Mouse (Mus musculus) heart, embryonic 13.5 days (tissue): ENCODE results near the gene Fmo1. TPM values are rescaled to one million over a fixed set of nuclear protein-coding genes. Genes with fewer than 3 reads are reported as not detected.
A peak's percentile ranks its signal among the peaks of the same experiment; 100 is the strongest.

Source experiments
- ATAC-seq: fragments of 200-750 bp; cut with Nextera tagmentation; 2 replicates; pipeline ENCODE4 v1.8.0; 2017; ENCODE audit warnings: moderate TSS enrichment; ENCODE audit not compliant: insufficient number of reproducible peaks, low FRiP score, low TSS enrichment; ENCODE audit errors: extremely low read depth
- H3K27ac ChIP-seq: fragments of 300-500 bp; sonication (generic); replicated peaks from 2 replicates; pipeline ENCODE4 v1.5.1; 2015; ENCODE audit warnings: moderate library complexity, mild to moderate bottlenecking, inconsistent platforms
- H3K27me3 ChIP-seq: fragments of 300-500 bp; sonication (generic); replicated peaks from 2 replicates; pipeline ENCODE4 v1.6.1; 2015; ENCODE audit warnings: mild to moderate bottlenecking, inconsistent platforms
- H3K36me3 ChIP-seq: fragments of 300-500 bp; sonication (generic); 2 replicates; pipeline ENCODE4 v1.6.1; 2015; ENCODE audit warnings: mild to moderate bottlenecking, inconsistent platforms
- H3K4me1 ChIP-seq: fragments of 300-500 bp; sonication (generic); 2 replicates; pipeline ENCODE4 v1.6.1; 2015; ENCODE audit warnings: inconsistent platforms
- H3K4me2 ChIP-seq: fragments of 300-500 bp; sonication (generic); 2 replicates; pipeline ENCODE4 v1.6.1; 2015; ENCODE audit warnings: inconsistent platforms, mild to moderate bottlenecking, moderate library complexity
- H3K4me3 ChIP-seq: fragments of 300-500 bp; sonication (generic); 2 replicates; pipeline ENCODE4 v1.5.1; 2015; ENCODE audit warnings: moderate library complexity, mild to moderate bottlenecking, inconsistent platforms
- H3K9ac ChIP-seq: fragments of 300-500 bp; sonication (generic); 2 replicates; pipeline ENCODE4 v1.6.1; 2015; ENCODE audit warnings: inconsistent platforms, mild to moderate bottlenecking, moderate library complexity
- H3K9me3 ChIP-seq: fragments of 300-500 bp; sonication (generic); 2 replicates; pipeline ENCODE4 v1.6.1; 2016; ENCODE audit warnings: inconsistent platforms
- WGBS: fragments of 180-500 bp; shearing (Covaris S2); methylation state at CpG from one replicate; pipeline ENCODE4 v1.1.7; 2015; ENCODE audit warnings: mixed read lengths; 5-methylcytosine and 5-hydroxymethylcytosine counted together
- polyA plus RNA-seq: library from polyadenylated mRNA; unstranded; fragments of >200 nt; fragmentation: Nextera tagmentation; extraction: Ambion mirVana; gene quantifications from 2 replicates; pipeline ENCODE4 v1.2.1, GENCODE M21; 2015

Gene Fmo1
- polyA plus RNA-seq, 1 experiment from 2014 or later: 3.7 TPM

DNA sequence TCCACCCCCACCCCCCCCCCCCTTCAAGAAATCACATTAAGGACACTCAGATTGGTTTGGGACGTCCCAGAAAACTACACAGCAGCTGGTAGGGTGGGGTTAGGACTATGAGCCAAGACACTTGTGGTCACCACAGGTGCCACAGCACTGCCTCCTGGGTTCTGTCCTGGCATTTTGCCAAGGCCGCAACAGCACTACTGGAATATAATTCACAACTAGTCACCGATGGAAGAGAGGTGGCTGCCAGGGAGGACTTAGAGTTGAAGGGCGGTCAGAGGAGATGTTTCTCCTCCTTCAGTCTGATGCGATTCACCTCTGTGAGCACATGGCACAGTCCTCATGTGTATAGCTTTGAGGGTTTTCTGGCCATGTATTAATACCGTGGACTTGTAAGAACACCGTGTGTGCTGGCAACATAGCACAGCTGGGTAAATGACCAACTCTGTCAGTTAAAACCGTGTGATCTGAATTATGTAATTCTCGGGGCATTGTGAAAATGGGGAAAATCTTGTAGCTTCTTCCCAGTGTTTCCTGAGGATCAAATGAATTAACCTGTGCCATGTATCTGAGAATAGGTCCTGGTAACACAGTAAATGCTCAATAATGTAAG, 6.3 kb downstream of the Fmo1 start:
- Histone ChIP-seq H3K4me2 (no peak overlapping the region), H3K9ac (no peak overlapping the region), H3K27ac (no peak overlapping the region), H3K4me1 (0 out of 2 replicates have a peak, but pooled peaks cover 2% of the 10 kb centered on the region), H3K27me3 (no peaks in the 10 kb centered on the region), H3K9me3 (no peaks in the 10 kb centered on the region), H3K36me3 (no peaks in the 10 kb centered on the region), H3K4me3 (no peak overlapping the region)
- no peak for ATAC-seq
- 76% methylated on average over 9 of the region's 9 CpGs for WGBS

DNA sequence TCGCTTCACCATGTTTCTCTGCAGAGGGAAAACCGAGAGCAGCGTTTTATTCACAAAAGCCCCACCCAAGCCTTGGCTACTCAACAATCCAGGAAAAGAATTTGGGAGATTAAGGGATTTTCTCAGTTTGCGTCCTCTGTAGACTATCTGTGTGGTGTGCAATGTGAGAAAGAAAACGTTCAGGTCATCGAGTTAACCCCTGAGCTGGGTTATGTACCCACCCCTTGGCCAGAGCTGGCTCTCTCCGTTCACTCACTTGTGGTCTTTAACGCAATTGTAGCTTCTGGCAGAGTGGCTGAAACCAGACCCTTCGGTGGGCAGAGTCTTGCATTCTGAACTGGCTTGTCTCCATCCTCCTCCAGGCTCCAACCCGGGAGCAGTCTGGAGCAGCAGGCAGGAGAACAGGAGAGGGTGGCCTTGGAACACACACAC, 6.8 kb downstream of the Fmo1 start:
- WGBS: 61% methylated on average over 10 of the region's 10 CpGs
- H3K27ac ChIP-seq: no peak overlapping the region
- no peak overlapping the region for H3K9ac ChIP-seq

DNA sequence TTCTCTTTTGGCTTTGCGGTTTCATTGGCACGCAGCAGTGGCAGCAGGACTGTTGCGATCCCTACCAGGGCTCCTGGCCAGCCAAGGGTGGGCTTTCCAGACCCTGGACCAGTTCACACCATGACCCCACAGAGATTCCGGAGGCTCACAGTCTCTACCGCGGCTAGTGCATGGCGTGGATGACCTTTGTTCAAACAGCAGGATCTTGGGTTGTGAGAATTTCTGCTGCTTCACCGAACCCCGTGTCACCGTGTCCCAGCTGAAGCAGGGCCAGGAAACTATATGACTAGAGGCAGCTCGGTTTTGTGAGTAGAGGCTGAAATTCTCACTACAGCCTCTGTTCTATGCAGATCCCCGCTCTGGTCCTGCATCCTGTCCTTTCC, 7.7 kb downstream of the Fmo1 start:
- Histone ChIP-seq H3K4me3 (peak overlapping the region; percentile 23; the same call in 1 of the 2 replicates), H3K4me2 (0 out of 2 replicates have a peak overlapping the region, but pooled peaks have one; percentile 18), H3K9me3 (no peaks in the 10 kb centered on the region), H3K36me3 (no peaks in the 10 kb centered on the region), H3K4me1 (0 out of 2 replicates have a peak, but pooled peaks cover 2% of the 10 kb centered on the region), H3K27ac (0 out of 2 replicates have a peak overlapping the region, but pooled peaks have one; percentile 39), H3K9ac (no peak overlapping the region), H3K27me3 (no peaks in the 10 kb centered on the region)
- no peak for ATAC-seq
- WGBS: 71% methylated on average over 12 of the region's 12 CpGs

More for the DNA sequence above, 6.8 kb downstream of the Fmo1 start:
- Histone ChIP-seq H3K36me3 (no peaks in the 10 kb centered on the region), H3K4me1 (0 out of 2 replicates have a peak, but pooled peaks cover 2% of the 10 kb centered on the region), H3K4me2 (no peak overlapping the region), H3K9me3 (no peaks in the 10 kb centered on the region), H3K27me3 (no peaks in the 10 kb centered on the region), H3K4me3 (no peak overlapping the region)
- ATAC-seq: no peak

DNA sequence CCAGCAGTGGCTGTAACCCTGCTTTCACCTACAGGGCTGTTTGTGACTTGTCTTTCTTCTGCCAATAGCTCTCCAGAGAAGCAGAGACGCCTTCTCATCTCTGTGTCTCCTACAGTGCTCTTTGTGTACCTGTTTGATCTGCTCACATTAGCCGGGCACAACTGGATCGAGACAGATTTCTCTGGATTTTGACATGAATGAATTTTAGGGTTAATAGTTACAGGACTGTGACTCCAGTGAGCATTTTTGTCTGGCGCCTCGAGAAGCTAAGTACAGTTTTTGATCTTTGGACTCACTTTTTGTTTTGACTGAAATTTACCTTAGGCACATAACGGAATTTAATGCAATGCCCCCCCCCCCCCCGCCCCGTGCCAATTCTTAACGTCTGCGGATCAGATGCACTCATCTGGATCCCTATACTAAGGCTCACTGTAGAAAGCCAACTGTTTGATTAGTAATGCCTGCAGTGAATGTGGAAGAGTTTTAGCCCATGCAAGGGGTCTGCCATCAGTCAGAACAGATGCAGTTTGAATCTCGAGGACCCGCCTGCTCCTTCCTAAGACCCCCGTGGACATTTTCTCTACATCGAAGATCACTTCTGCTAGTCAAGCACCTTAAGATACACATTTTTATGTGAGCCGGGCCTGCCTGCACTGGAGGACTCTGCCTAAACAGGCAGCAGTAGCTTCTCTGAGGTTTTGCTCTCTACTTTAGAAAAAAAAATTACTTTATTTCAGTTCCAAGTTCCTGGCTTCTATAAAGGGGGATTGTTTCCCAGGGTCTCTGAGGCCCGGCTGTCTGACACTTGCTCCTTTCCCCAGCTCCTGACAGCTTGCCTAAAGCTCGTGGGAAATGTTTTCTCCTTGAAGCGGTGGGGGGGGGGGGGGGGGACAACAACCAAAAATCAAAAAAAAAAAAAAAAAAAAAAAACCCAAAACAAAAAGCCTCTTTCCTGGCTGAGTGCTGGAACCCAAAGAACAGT, 8.4 kb downstream of the Fmo1 start:
- Histone ChIP-seq H3K27ac (no peak overlapping the region), H3K9me3 (no peaks in the 10 kb centered on the region), H3K4me3 (peak overlapping the region; percentile 23; the same call in 1 of the 2 replicates), H3K4me1 (0 out of 2 replicates have a peak, but pooled peaks cover 2% of the 10 kb centered on the region), H3K4me2 (no peak overlapping the region), H3K9ac (no peak overlapping the region), H3K27me3 (no peaks in the 10 kb centered on the region), H3K36me3 (no peaks in the 10 kb centered on the region)
- ATAC-seq: no peak
- WGBS: 67% methylated on average over 17 of the region's 18 CpGs

DNA sequence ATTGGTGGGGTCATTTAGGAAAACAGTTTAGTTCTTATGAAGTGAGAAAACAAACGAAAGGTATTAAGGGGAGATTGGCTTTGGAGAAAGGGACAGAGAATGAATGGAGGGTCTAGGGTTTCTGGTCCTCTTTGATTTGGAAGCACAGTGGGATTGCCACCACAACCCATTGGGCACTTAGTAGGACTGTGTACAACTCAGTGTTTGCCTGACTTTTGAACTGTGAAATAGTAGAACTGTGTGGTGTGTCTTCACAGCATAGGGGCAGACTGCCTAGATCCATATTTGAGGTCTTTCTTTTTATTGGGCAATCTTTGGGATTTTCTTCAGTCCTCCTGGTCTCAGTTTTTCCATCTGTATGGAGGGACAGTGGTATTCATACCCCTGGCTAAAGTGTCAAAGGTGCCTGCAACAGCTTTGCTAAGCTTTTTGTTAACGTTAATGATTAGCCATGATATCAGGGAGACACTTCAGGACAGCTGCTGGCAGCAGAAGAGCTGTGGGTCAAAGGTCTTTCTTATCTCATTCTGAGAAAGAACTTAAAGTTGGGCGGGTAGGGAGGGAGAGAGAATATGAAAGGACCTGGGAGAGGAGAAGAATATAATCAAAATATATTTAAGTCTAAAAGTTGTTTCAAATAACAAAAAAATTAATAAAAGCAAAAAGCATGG, 12.5 kb downstream of the Fmo1 start:
- WGBS: 31% methylated on average over 3 of the region's 3 CpGs
- Histone ChIP-seq H3K4me2 (no peak overlapping the region), H3K9me3 (no peaks in the 10 kb centered on the region)

DNA sequence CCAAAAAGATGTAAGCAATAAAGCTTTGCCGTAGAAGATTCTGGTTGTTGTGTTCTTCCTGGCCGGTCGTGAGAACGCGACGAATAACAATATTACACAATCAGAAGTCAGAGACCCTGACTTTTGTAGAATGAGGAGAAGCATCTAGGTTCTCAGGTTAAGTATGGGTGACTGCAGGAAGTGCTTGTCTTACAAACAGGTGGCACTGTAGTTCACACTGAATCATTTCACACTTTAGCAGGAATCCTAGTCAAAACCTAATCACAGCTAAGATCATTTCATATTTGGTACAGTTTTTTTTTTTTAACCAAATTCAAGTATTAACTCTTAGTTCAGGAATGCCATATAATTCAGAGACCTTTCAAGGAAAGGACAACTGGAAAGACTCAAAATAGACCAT, 18.9 kb downstream of the Fmo1 start:
- Histone ChIP-seq H3K27me3 (no peaks in the 10 kb centered on the region), H3K4me1 (no peaks in the 10 kb centered on the region), H3K4me2 (no peak overlapping the region), H3K36me3 (no peaks in the 10 kb centered on the region), H3K27ac (no peak overlapping the region), H3K4me3 (no peak overlapping the region), H3K9ac (no peak overlapping the region), H3K9me3 (no peaks in the 10 kb centered on the region)
- no peak for ATAC-seq
- WGBS: 93% methylated on average over 6 of the region's 6 CpGs

More for the DNA sequence above, 12.5 kb downstream of the Fmo1 start:
- Histone ChIP-seq H3K4me1 (0 out of 2 replicates have a peak, but pooled peaks cover 2% of the 10 kb centered on the region), H3K27ac (no peak overlapping the region), H3K9ac (no peak overlapping the region), H3K36me3 (no peaks in the 10 kb centered on the region), H3K4me3 (no peak overlapping the region), H3K27me3 (no peaks in the 10 kb centered on the region)
- ATAC-seq: no peak

DNA sequence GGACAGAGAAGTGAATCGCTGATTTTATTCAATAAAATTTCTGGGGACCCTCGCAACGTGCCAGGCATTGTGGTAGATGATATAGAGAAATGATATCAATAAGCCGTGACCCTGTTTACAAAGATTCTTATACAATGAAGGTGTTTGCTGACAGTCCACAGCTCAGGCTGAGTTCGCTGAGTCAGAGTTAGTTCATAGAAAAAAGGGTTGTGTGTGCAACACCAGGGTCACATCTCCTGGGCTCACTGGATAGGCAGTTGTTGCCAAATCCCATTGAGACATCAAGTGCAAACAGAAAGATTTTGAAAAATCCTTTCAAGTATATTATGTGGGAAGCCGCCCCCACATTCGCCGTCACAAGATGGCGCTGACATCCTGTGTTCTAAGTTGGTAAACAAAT, 26.2 kb downstream of the Fmo1 start:
- Histone ChIP-seq H3K4me1 (no peaks in the 10 kb centered on the region), H3K4me2 (no peak overlapping the region), H3K27ac (no peak overlapping the region), H3K9ac (no peak overlapping the region), H3K27me3 (no peaks in the 10 kb centered on the region), H3K9me3 (peaks cover 3% of the 10 kb centered on the region), H3K4me3 (no peak overlapping the region), H3K36me3 (no peaks in the 10 kb centered on the region)
- no peak for ATAC-seq
- WGBS: 83% methylated on average over 9 of the region's 9 CpGs

DNA sequence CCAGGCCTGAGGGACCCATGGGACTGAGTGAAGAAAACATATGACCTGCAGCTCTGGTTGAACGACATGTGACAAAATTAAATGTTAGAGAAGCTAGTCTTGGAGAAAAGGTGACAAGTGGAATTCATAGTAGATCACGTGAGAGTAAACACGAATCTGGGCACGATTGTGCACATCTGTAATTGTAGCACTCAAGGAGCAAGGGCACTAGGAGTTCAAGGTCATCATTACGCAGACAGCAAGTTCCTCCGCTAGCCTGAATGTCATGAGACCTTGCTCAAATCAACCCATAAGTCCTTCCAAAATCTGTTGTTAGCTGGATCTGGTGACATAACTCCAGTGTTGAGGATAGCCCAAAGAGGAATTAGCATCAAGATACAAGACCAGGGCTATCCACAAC, 27.4 kb downstream of the Fmo1 start:
- 80% methylated on average over 6 of the region's 6 CpGs for WGBS

DNA sequence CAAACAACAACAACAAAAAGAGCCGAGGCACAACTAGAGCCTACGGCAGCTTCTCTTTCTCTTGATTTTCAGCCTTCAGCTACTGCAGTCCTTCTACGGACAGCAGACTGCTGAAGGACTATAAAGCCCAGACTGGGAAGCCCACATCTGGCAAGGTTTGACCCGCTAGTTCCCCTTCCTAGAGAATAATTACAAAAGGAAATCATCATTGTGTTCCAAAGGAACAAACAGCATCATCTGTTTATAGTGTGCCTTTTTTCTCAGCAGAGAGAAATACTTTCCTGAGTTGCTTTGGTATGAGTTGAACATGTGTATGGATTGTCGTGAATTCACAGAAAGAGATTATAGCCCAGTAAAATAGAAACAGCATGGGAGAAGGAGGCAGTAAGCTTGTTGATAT, 32.1 kb downstream of the Fmo1 start:
- Histone ChIP-seq H3K27ac (no peak overlapping the region), H3K9ac (no peak overlapping the region), H3K9me3 (no peaks in the 10 kb centered on the region), H3K36me3 (no peaks in the 10 kb centered on the region), H3K27me3 (no peaks in the 10 kb centered on the region), H3K4me3 (no peak overlapping the region), H3K4me1 (no peaks in the 10 kb centered on the region; the same call in 1 of the 2 replicates), H3K4me2 (no peak overlapping the region)
- ATAC-seq: no peak
- WGBS: 78% methylated on average over 5 of the region's 5 CpGs

More for the DNA sequence above, 27.4 kb downstream of the Fmo1 start:
- peaks cover 3% of the 10 kb centered on the region for H3K9me3 ChIP-seq
- no peak overlapping the region for H3K4me2 ChIP-seq
- no peak overlapping the region for H3K9ac ChIP-seq
- no peaks in the 10 kb centered on the region for H3K27me3 ChIP-seq
- H3K27ac ChIP-seq: no peak overlapping the region
- H3K4me3 ChIP-seq: no peak overlapping the region
- ATAC-seq: no peak
- H3K4me1 ChIP-seq: no peaks in the 10 kb centered on the region
- H3K36me3 ChIP-seq: no peaks in the 10 kb centered on the region

DNA sequence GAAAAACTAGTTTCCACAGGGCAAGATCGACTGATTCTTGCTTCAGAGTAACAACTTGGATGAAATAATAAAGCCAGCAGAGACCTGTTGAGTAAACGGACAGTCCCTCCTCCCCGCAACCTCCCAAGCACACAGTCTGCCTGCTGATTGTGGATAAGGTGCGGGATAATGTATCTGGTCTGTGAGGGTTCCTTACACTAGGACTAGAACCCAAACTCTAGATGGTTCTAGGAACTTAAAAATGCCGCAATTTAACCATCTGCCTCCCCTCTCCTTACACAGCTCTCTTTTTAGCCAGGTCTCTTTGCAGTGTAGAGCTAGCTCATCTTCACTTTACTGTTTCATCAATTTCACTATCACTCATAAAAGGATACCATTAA, 33.8 kb downstream of the Fmo1 start:
- ATAC-seq: no peak
- Histone ChIP-seq H3K27me3 (no peaks in the 10 kb centered on the region), H3K4me2 (peak overlapping the region; percentile 37), H3K4me1 (no peaks in the 10 kb centered on the region; the same call in 1 of the 2 replicates), H3K9ac (no peak overlapping the region), H3K36me3 (no peaks in the 10 kb centered on the region), H3K9me3 (no peaks in the 10 kb centered on the region), H3K4me3 (0 out of 2 replicates have a peak overlapping the region, but pooled peaks have one; percentile 8), H3K27ac (no peak overlapping the region)
- WGBS: 52% methylated on average over 5 of the region's 5 CpGs
